ENCODE assay signal across 8 mouse cellular contexts in genomic region chr10:80621940-80622660, GRCm38 (mm10). TPM values are rescaled to one million over a fixed set of nuclear protein-coding genes. Genes with fewer than 3 reads are reported as not detected.
DNase-seq lines count a peak whose midpoint lies in the region; ATAC-seq and TF ChIP-seq lines count a peak whose summit lies in the region.

No protein-coding gene starts in this region.

- H3K9ac ChIP-seq in embryonic facial prominence, embryonic 14.5 days (ENCODE audit: low read depth, low read length), result peak overlapping the region; percentile 92
- peak overlapping the region; percentile 54 for H3K9ac ChIP-seq in heart, adult 2 months (ENCODE audit: low read depth, low read length)
- H3K9ac ChIP-seq in limb, embryonic 13.5 days, result peak overlapping the region; percentile 60
- H3K9ac ChIP-seq in midbrain, embryonic 16.5 days (ENCODE audit: low read depth, low read length), result peak overlapping the region; percentile 67

- no peaks in the 10 kb centered on the region for H3K27me3 ChIP-seq in embryonic facial prominence, embryonic 14.5 days (replicated peaks; ENCODE audit: control insufficient read depth, insufficient read depth, low read length)
- no peaks in the 10 kb centered on the region for H3K27me3 ChIP-seq in heart, adult 2 months (ENCODE audit: control insufficient read depth, insufficient read depth, low read length)
- H3K27me3 ChIP-seq in limb, embryonic 13.5 days, result no peaks in the 10 kb centered on the region
- no peaks in the 10 kb centered on the region for H3K27me3 ChIP-seq in midbrain, embryonic 16.5 days (ENCODE audit: control insufficient read depth, insufficient read depth, low read depth, low read length)

- H3K36me3 ChIP-seq in embryonic facial prominence, embryonic 14.5 days (ENCODE audit: control insufficient read depth, insufficient read depth, low read length), result no peaks in the 10 kb centered on the region
- H3K36me3 ChIP-seq in heart, adult 2 months (ENCODE audit: control insufficient read depth, insufficient read depth, low read length), result no peaks in the 10 kb centered on the region
- peaks cover 13% of the 10 kb centered on the region for H3K36me3 ChIP-seq in limb, embryonic 13.5 days
- no peaks in the 10 kb centered on the region for H3K36me3 ChIP-seq in midbrain, embryonic 16.5 days (ENCODE audit: control insufficient read depth, insufficient read depth, low read length)

- DNase-seq in 3T3-L1 (ENCODE audit: low read depth, low spot score), result peak; percentile 100
- peak; percentile 96 to 98 for DNase-seq in adrenal gland, postnatal 4 days (ENCODE audit: low spot score in 2 of 2)
- DNase-seq in embryonic facial prominence, embryonic 14.5 days (ENCODE audit: low spot score), result peak; percentile 100
- peak; percentile 99 for DNase-seq in heart, adult 2 months
- peak; percentile 99 to 100 for DNase-seq in kidney, adult 8-10 months
- peak; percentile 98 to 100 for DNase-seq in spleen, postnatal 10 days (ENCODE audit: low spot score in 2 of 2)

- H3K9me3 ChIP-seq in embryonic facial prominence, embryonic 14.5 days (ENCODE audit: control insufficient read depth, low read length), result no peaks in the 10 kb centered on the region
- no peaks in the 10 kb centered on the region for H3K9me3 ChIP-seq in limb, embryonic 13.5 days
- H3K9me3 ChIP-seq in midbrain, embryonic 16.5 days (replicated peaks; ENCODE audit: control insufficient read depth, low read length, poor library complexity, severe bottlenecking), result no peaks in the 10 kb centered on the region

- peak overlapping the region; percentile 88 for H3K4me3 ChIP-seq in embryonic facial prominence, embryonic 14.5 days (ENCODE audit: low read depth, low read length)
- H3K4me3 ChIP-seq in heart, adult 2 months, result peak overlapping the region; percentile 78
- H3K4me3 ChIP-seq in limb, embryonic 13.5 days, result peak overlapping the region; percentile 90
- peak overlapping the region; percentile 83 for H3K4me3 ChIP-seq in midbrain, embryonic 16.5 days (ENCODE audit: low read depth, low read length)

- intact Hi-C loops in heart, adult 2 months (cut with DNase I), result loop anchor here (2.0 kb wide), 2 partner anchors 17 to 45 kb away; partner anchors contain the start of gene Klf16

- ATAC-seq in embryonic facial prominence, embryonic 14.5 days (ENCODE audit: low read depth), result peak; percentile 95
- peak; percentile 96 for ATAC-seq in limb, embryonic 13.5 days (ENCODE audit: low FRiP score, low read depth)
- ATAC-seq in midbrain, embryonic 16.5 days, result peak; percentile 96

- H3K4me2 ChIP-seq in embryonic facial prominence, embryonic 14.5 days (ENCODE audit: low read depth, low read length), result peak overlapping the region; percentile 71
- peak overlapping the region; percentile 99 for H3K4me2 ChIP-seq in limb, embryonic 13.5 days (replicated peaks)
- H3K4me2 ChIP-seq in midbrain, embryonic 16.5 days (ENCODE audit: low read length), result peak overlapping the region; percentile 85

- TF ChIP-seq CTCF in heart, adult 2 months (IDR thresholded peaks at IDR 0.05), result no peak

- peaks cover 17% of the 10 kb centered on the region for H3K4me1 ChIP-seq in embryonic facial prominence, embryonic 14.5 days (ENCODE audit: control insufficient read depth, insufficient read depth, low read length)
- H3K4me1 ChIP-seq in heart, adult 2 months (ENCODE audit: control insufficient read depth, insufficient read depth, low read length), result peaks cover 7% of the 10 kb centered on the region; the same call in 1 of the 2 replicates
- H3K4me1 ChIP-seq in limb, embryonic 13.5 days, result peaks cover 30% of the 10 kb centered on the region
- H3K4me1 ChIP-seq in midbrain, embryonic 16.5 days (ENCODE audit: control insufficient read depth, insufficient read depth, low read length), result peaks cover 24% of the 10 kb centered on the region

- WGBS in embryonic facial prominence, embryonic 14.5 days, result under 1% methylated on average over 45 of the region's 64 CpGs
- under 1% methylated on average over 64 of the region's 64 CpGs for WGBS in heart, adult 2 months
- under 1% methylated on average over 64 of the region's 64 CpGs for WGBS in limb, embryonic 13.5 days
- under 1% methylated on average over 64 of the region's 64 CpGs for WGBS in midbrain, embryonic 16.5 days

- no peaks in the 10 kb centered on the region for H3K79me2 ChIP-seq in heart, adult 2 months (replicated peaks; ENCODE audit: control insufficient read depth, insufficient read depth, low read length)

- H3K27ac ChIP-seq in embryonic facial prominence, embryonic 14.5 days (replicated peaks; ENCODE audit: low read depth, low read length), result peak overlapping the region; percentile 97
- H3K27ac ChIP-seq in heart, adult 2 months, result peak overlapping the region; percentile 91
- H3K27ac ChIP-seq in limb, embryonic 13.5 days, result peak overlapping the region; percentile 86; the same call in 1 of the 2 replicates
- H3K27ac ChIP-seq in midbrain, embryonic 16.5 days (ENCODE audit: low read length), result peak overlapping the region; percentile 98

- TF ChIP-seq EP300 in heart, adult 2 months (IDR thresholded peaks at IDR 0.05; ENCODE audit: insufficient read depth, low read depth, low read length), result peak; percentile 91

- peak; percentile 91 for TF ChIP-seq POLR2A in heart, adult 2 months (IDR thresholded peaks at IDR 0.05; ENCODE audit: insufficient read depth, low read depth, low read length)

RNA-seq across cellular contexts. Expression of gene Csnk1g2, which starts 0.5 kb away (rescaled TPM):
- 100 to 1,000 TPM; 169 to 173 TPM for total RNA-seq in adrenal gland, postnatal 4 days (2021)
- 104 and 125 TPM in 2 replicates for polyA plus RNA-seq in embryonic facial prominence, embryonic 14.5 days (2014; fragmentation: Nextera tagmentation; extraction: Ambion mirVana)
- 100 to 1,000 TPM; 117 to 130 TPM for total RNA-seq in heart, adult 2 months (2021)
- 125 and 130 TPM in 2 replicates for polyA plus RNA-seq in heart, adult 2 months (2012; rRNA removed)
- 148 and 159 TPM in 2 replicates for polyA plus RNA-seq in limb, embryonic 13.5 days (2015; fragmentation: Nextera tagmentation; extraction: Ambion mirVana)
- polyA plus RNA-seq in midbrain, embryonic 16.5 days (2015; fragmentation: Nextera tagmentation; extraction: Ambion mirVana), result 79.9 and 96.8 TPM in 2 replicates

RNA-seq across cellular contexts. Expression of gene Gm49322, which starts 16.3 kb away (rescaled TPM):
- total RNA-seq in adrenal gland, postnatal 4 days (2021), result 1 to 10 TPM; 3.0 to 3.4 TPM
- 1.9 and 2.5 TPM in 2 replicates for polyA plus RNA-seq in embryonic facial prominence, embryonic 14.5 days (2014; fragmentation: Nextera tagmentation; extraction: Ambion mirVana)
- total RNA-seq in heart, adult 2 months (2021), result under 1 TPM; 0.34 to 0.39 TPM
- polyA plus RNA-seq in heart, adult 2 months (2012; rRNA removed), result 0.62 and 2.0 TPM in 2 replicates
- 3.7 and 5.6 TPM in 2 replicates for polyA plus RNA-seq in limb, embryonic 13.5 days (2015; fragmentation: Nextera tagmentation; extraction: Ambion mirVana)
- 3.0 and 4.0 TPM in 2 replicates for polyA plus RNA-seq in midbrain, embryonic 16.5 days (2015; fragmentation: Nextera tagmentation; extraction: Ambion mirVana)

RNA-seq across cellular contexts. Expression of gene Adat3, which starts 19.4 kb away (rescaled TPM):
- 1 to 10 TPM; 4.0 to 4.9 TPM for total RNA-seq in adrenal gland, postnatal 4 days (2021)
- polyA plus RNA-seq in embryonic facial prominence, embryonic 14.5 days (2014; fragmentation: Nextera tagmentation; extraction: Ambion mirVana), result 6.1 and 6.2 TPM in 2 replicates
- 1 to 10 TPM in 1 of 2 experiments, under 1 TPM in 1; 0.60 to 1.1 TPM for total RNA-seq in heart, adult 2 months (2021)
- 1.0 and 2.5 TPM in 2 replicates for polyA plus RNA-seq in heart, adult 2 months (2012; rRNA removed)
- 7.6 and 8.8 TPM in 2 replicates for polyA plus RNA-seq in limb, embryonic 13.5 days (2015; fragmentation: Nextera tagmentation; extraction: Ambion mirVana)
- polyA plus RNA-seq in midbrain, embryonic 16.5 days (2015; fragmentation: Nextera tagmentation; extraction: Ambion mirVana), result 4.5 and 6.2 TPM in 2 replicates

RNA-seq across cellular contexts. Expression of gene Scamp4, which starts 19.4 kb away (rescaled TPM):
- total RNA-seq in adrenal gland, postnatal 4 days (2021), result 10 to 100 TPM; 49.5 to 51.8 TPM
- polyA plus RNA-seq in embryonic facial prominence, embryonic 14.5 days (2014; fragmentation: Nextera tagmentation; extraction: Ambion mirVana), result 84.6 and 96.3 TPM in 2 replicates
- 10 to 100 TPM; 20.8 to 26.9 TPM for total RNA-seq in heart, adult 2 months (2021)
- 58.9 and 60.5 TPM in 2 replicates for polyA plus RNA-seq in heart, adult 2 months (2012; rRNA removed)
- 83.9 and 92.0 TPM in 2 replicates for polyA plus RNA-seq in limb, embryonic 13.5 days (2015; fragmentation: Nextera tagmentation; extraction: Ambion mirVana)
- 61.2 and 64.3 TPM in 2 replicates for polyA plus RNA-seq in midbrain, embryonic 16.5 days (2015; fragmentation: Nextera tagmentation; extraction: Ambion mirVana)

RNA-seq across cellular contexts. Expression of gene Abhd17a, which starts 32.0 kb away (rescaled TPM):
- 100 to 1,000 TPM; 106 to 112 TPM for total RNA-seq in adrenal gland, postnatal 4 days (2021)
- polyA plus RNA-seq in embryonic facial prominence, embryonic 14.5 days (2014; fragmentation: Nextera tagmentation; extraction: Ambion mirVana), result 115 and 124 TPM in 2 replicates
- total RNA-seq in heart, adult 2 months (2021), result 10 to 100 TPM; 40.2 to 46.9 TPM
- 67.3 and 80.0 TPM in 2 replicates for polyA plus RNA-seq in heart, adult 2 months (2012; rRNA removed)
- 80.9 and 83.0 TPM in 2 replicates for polyA plus RNA-seq in limb, embryonic 13.5 days (2015; fragmentation: Nextera tagmentation; extraction: Ambion mirVana)
- polyA plus RNA-seq in midbrain, embryonic 16.5 days (2015; fragmentation: Nextera tagmentation; extraction: Ambion mirVana), result 97.0 and 108 TPM in 2 replicates

Comparison
In these comparisons a context has a peak if more than half of its experiments do, and no peak if none do; other contexts are left out.
1. Peak in every context shown above with its lines: DNase-seq, ATAC-seq, H3K4me3 ChIP-seq and H3K27ac ChIP-seq.